Mouse (Mus musculus): ENCODE measurements at regions not wholly inside any gene's neighbourhood (a gene's known extent, or its start where the extent isn't known, plus 50 kb on each side); places are given as distances from the start of the nearest gene placed in this dataset.

GRCm38 (mm10) chr4:31455466-31455865, 508.4 kb upstream of the Map3k7 start:
- TF ChIP-seq CTCF (IDR thresholded peaks at IDR 0.05; ENCODE audit: low read depth, low read length) (no peak), POLR2A (IDR thresholded peaks at IDR 0.05; ENCODE audit: extremely low read depth, insufficient read depth, low read length) (no peak)
